Mouse (Mus musculus) spleen, adult 2 months (tissue): ENCODE results near the gene Cort. TPM values are rescaled to one million over a fixed set of nuclear protein-coding genes. Genes with fewer than 3 reads are reported as not detected.
"Not testable (repeated sequence)": the region's sequence is repeated elsewhere in the genome, so short reads cannot be mapped to it uniquely, and the experiment has no call there.

Experiments
- DNase-seq, 2 experiments: peaks; one replicate each; pipeline versions ENCODE4 v3.0.0 to v3.0.0-alpha.2; 2012 to 2021; ENCODE audit warnings: low spot score in 2 of 2, low read depth in 1 of 2
- H3K27ac ChIP-seq: fragments of 200-500 bp; 2 replicates; pipeline ENCODE4 v1.5.1; 2012; ENCODE audit warnings: low read length, inconsistent platforms; ENCODE audit not compliant: insufficient read depth
- H3K27me3 ChIP-seq: fragments of 200-500 bp; 2 replicates; pipeline ENCODE4 v1.6.1; 2012; ENCODE audit warnings: mild to moderate bottlenecking, moderate library complexity, low read length, inconsistent platforms; ENCODE audit not compliant: control insufficient read depth, insufficient read depth
- H3K36me3 ChIP-seq: fragments of 200-500 bp; 2 replicates; pipeline ENCODE4 v1.6.1; 2012; ENCODE audit warnings: mild to moderate bottlenecking, low read length, inconsistent platforms; ENCODE audit not compliant: control insufficient read depth, insufficient read depth
- H3K4me1 ChIP-seq: fragments of 200-500 bp; 2 replicates; pipeline ENCODE4 v1.6.1; 2011; ENCODE audit warnings: inconsistent platforms; ENCODE audit not compliant: control insufficient read depth, insufficient read depth, insufficient read length
- H3K4me3 ChIP-seq: fragments of 200-500 bp; 2 replicates; pipeline ENCODE4 v1.5.1; 2011; ENCODE audit warnings: mild to moderate bottlenecking, inconsistent platforms; ENCODE audit not compliant: insufficient read depth, insufficient read length; ENCODE audit errors: extremely low read depth
- CTCF ChIP-seq: fragments of 200-500 bp; IDR thresholded peaks from 2 replicates; pipeline ENCODE4 v1.5.1; 2011; ENCODE audit warnings: mild to moderate bottlenecking, inconsistent platforms; ENCODE audit not compliant: insufficient read depth, insufficient read length, insufficient replicate concordance; ENCODE audit errors: extremely low read depth
- POLR2A ChIP-seq: fragments of 200-500 bp; IDR thresholded peaks from 2 replicates; pipeline ENCODE4 v1.6.1; 2011; ENCODE audit warnings: low read depth, low read length, inconsistent platforms
- WGBS: fragments of 180-500 bp; shearing (Covaris S2); methylation state at CpG from one replicate; pipeline ENCODE4 v1.1.7; 2018; 5-methylcytosine and 5-hydroxymethylcytosine counted together
- polyA plus RNA-seq: library from polyadenylated mRNA; depleted of rRNA; stranded (reverse); fragments of >200 nt; gene quantifications from 2 replicates; pipeline ENCODE4 v1.2.3, GENCODE M21; 2012; rRNA removed

Cort gene
- polyA plus RNA-seq = 0.53 TPM in 1 of 2 replicates, not detected in the other

DNA sequence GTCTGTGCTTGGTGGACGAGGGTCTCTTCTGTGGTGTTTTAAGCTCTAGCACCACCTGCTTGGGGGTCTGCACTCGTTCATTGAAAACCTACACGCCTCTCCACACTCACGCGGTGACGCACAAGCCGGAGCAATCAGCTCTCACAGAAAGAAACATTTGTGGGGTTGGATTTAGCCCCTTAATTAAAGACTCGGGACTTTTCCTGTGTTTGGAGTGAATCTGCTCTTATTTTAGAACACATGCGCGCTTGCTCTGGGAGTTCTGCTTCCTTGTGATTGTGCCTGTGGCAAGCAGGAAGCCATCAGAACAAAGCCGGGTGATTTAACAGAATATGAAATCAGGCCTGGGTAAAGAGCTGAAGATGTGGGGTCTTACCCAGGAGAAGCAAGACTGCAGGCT is at the start of gene Cort:
Gene Cort (minus strand): TSS at position 101 of the 400 bp plus-strand sequence.
- Histone ChIP-seq H3K4me1 (no peaks in the 10 kb centered on the region; the same call in 1 of the 2 replicates), H3K4me3 (no peak within 1 kb of the TSS), H3K27ac (no peak within 1 kb of the TSS), H3K36me3 (no peaks in the 10 kb centered on the region), H3K27me3 (no peaks in the 10 kb centered on the region)
- WGBS = 92% methylated on average over 11 of the region's 11 CpGs
- no peak for DNase-seq
- no peak for TF ChIP-seq POLR2A
- no peak for TF ChIP-seq CTCF

GRCm38 (mm10) chr4:149173661-149174060 is 47.1 kb upstream of the Cort start:
- WGBS = 63% methylated on average over 6 of the region's 6 CpGs
- TF ChIP-seq POLR2A (no peak), CTCF (no peak)
- H3K4me1 ChIP-seq = no peaks in the 10 kb centered on the region

DNA sequence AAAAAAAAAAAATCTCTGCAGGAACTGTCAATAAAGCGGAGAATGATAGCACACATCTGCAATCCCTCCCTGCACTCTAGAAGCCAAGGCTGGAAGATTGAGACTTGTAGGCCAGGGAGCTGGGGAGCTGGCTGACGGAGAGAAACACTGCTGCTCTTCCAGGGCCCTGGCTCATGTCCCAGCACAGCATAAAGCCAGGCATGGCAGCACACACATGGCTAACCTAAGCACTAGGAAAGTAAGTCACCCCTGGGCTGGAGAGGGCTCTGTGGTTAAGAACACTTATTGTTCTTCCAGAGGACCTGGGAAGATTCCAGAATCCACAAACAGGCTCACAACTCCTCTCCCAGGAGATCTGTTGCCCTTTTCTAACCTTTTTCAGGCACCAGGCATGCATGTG is 46.1 kb upstream of the Cort start:
- H3K36me3 ChIP-seq = no peaks in the 10 kb centered on the region
- WGBS = 92% methylated on average over 2 of the region's 2 CpGs
- no peak overlapping the region for H3K4me3 ChIP-seq
- no peak for TF ChIP-seq CTCF
- TF ChIP-seq POLR2A = no peak
- no peak for DNase-seq
- no peaks in the 10 kb centered on the region; the same call in 1 of the 2 replicates for H3K4me1 ChIP-seq
- no peak overlapping the region for H3K27ac ChIP-seq
- H3K27me3 ChIP-seq = no peaks in the 10 kb centered on the region

More at GRCm38 (mm10) chr4:149173661-149174060, 47.1 kb upstream of the Cort start:
- DNase-seq = no peak
- Histone ChIP-seq H3K4me3 (no peak overlapping the region), H3K27ac (no peak overlapping the region), H3K27me3 (no peaks in the 10 kb centered on the region), H3K36me3 (no peaks in the 10 kb centered on the region)

DNA sequence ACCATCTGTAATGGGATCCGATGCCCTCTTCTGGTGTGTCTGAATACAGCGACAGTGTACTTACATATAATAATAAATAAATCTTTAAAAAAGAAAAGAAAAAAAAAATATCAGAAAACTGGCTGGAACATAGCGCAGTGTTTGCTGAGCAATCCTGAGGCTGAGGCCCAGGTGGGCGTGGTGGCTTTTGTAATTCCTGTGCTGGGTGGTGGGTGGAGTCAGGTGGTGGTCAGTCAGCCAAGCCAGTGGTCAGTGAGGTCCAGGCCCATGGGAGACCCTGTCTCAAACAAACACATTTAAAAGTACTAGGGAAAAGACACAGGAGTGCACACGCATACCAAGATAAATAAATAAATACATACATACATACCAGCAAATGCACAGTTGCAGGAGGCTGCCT is 45.5 kb upstream of the Cort start:
- no peak overlapping the region for H3K4me3 ChIP-seq
- no peak for DNase-seq
- H3K27me3 ChIP-seq = no peaks in the 10 kb centered on the region
- H3K4me1 ChIP-seq = no peaks in the 10 kb centered on the region; the same call in 1 of the 2 replicates
- H3K36me3 ChIP-seq = no peaks in the 10 kb centered on the region
- TF ChIP-seq CTCF = no peak
- no peak for TF ChIP-seq POLR2A
- WGBS = 94% methylated on average over 5 of the region's 5 CpGs
- H3K27ac ChIP-seq = no peak overlapping the region

GRCm38 (mm10) chr4:149171581-149171981 is 45.0 kb upstream of the Cort start:
- no peak overlapping the region for H3K27ac ChIP-seq
- no peaks in the 10 kb centered on the region; the same call in 1 of the 2 replicates for H3K4me1 ChIP-seq
- no peaks in the 10 kb centered on the region for H3K27me3 ChIP-seq
- DNase-seq = no peak
- no peaks in the 10 kb centered on the region for H3K36me3 ChIP-seq
- WGBS = 65% methylated on average over 5 of the region's 5 CpGs
- TF ChIP-seq POLR2A = no peak
- no peak for TF ChIP-seq CTCF
- H3K4me3 ChIP-seq = no peak overlapping the region

DNA sequence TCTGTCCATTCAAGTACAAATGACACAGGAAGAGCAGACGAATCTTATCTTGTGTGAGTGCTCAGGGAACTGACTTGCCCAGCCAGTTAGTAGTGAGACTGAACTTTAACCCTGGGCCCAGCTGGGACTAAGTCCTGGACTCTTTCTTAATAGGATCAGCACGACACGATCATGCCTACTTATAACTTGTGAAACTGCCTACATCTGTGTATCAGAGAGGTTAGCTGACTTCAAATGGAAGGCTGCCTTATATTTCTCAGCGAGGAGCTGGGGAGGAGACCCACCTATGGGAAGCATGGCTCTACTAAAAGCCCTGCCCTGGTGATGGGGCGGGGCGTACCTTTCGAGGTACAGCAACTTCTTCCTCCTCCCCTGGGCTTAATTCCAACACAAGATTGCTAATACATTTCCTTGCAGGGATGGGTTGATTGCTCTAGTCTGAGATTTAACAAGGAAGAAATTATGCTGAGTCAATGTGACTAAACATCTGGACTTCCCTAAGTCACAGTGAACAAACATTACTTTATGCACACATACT is 43.9 kb upstream of the Cort start:
- Histone ChIP-seq H3K36me3 (no peaks in the 10 kb centered on the region), H3K27ac (no peak overlapping the region), H3K4me1 (no peaks in the 10 kb centered on the region; the same call in 1 of the 2 replicates), H3K4me3 (no peak overlapping the region), H3K27me3 (no peaks in the 10 kb centered on the region)
- 61% methylated on average over 7 of the region's 7 CpGs for WGBS
- no peak for DNase-seq
- TF ChIP-seq POLR2A = no peak
- no peak for TF ChIP-seq CTCF

- H3K4me3 ChIP-seq, H3K4me1 ChIP-seq, H3K27me3 ChIP-seq, DNase-seq, H3K36me3 ChIP-seq, H3K27ac ChIP-seq: not testable (repeated sequence)
- WGBS = 92% methylated on average over 7 of the region's 8 CpGs
These were observed 43.4 kb upstream of the Cort start for GRCm38 (mm10) chr4:149169926-149170325.
